Mouse (Mus musculus) forebrain, embryonic 14.5 days (tissue): Measurements from ENCODE around the gene Krtap28-13. TPM values are rescaled to one million over a fixed set of nuclear protein-coding genes. Genes with fewer than 3 reads are reported as not detected.

Source experiments
- ATAC-seq: fragments of 200-750 bp; cut with Nextera tagmentation; 2 replicates; pipeline ENCODE4 v1.8.0; 2017; ENCODE audit warnings: mild to moderate bottlenecking, moderate library complexity
- DNase-seq: peaks from one replicate; pipeline ENCODE4 v3.0.0-alpha.2; 2015; ENCODE audit warnings: low spot score
- H3K27ac ChIP-seq: fragments of 300-500 bp; sonication (generic); 2 replicates; pipeline ENCODE4 v1.5.1; 2014; ENCODE audit warnings: low read depth, mild to moderate bottlenecking, control low read depth, low read length, moderate library complexity
- H3K27me3 ChIP-seq: fragments of 300-500 bp; sonication (generic); replicated peaks from 2 replicates; pipeline ENCODE4 v1.6.1; 2014; ENCODE audit warnings: low read length, control low read depth, mixed read lengths; ENCODE audit not compliant: control insufficient read depth, insufficient read depth
- H3K36me3 ChIP-seq: fragments of 300-500 bp; sonication (generic); 2 replicates; pipeline ENCODE4 v1.6.1; 2014; ENCODE audit warnings: low read length, control low read depth; ENCODE audit not compliant: control insufficient read depth, insufficient read depth
- H3K4me1 ChIP-seq: fragments of 300-500 bp; sonication (generic); 2 replicates; pipeline ENCODE4 v1.6.1; 2014; ENCODE audit warnings: antibody characterized with exemption, low read length, control low read depth; ENCODE audit not compliant: control insufficient read depth, insufficient read depth
- H3K4me2 ChIP-seq: fragments of 300-500 bp; sonication (generic); 2 replicates; pipeline ENCODE4 v1.6.1; 2014; ENCODE audit warnings: mild to moderate bottlenecking, control low read depth, low read length
- H3K4me3 ChIP-seq: fragments of 300-500 bp; sonication (generic); 2 replicates; pipeline ENCODE4 v1.5.1; 2014; ENCODE audit warnings: low read depth, low read length, control low read depth
- H3K9ac ChIP-seq: fragments of 300-500 bp; sonication (generic); 2 replicates; pipeline ENCODE4 v1.6.1; 2014; ENCODE audit warnings: mild to moderate bottlenecking, low read length, control low read depth, moderate library complexity
- H3K9me3 ChIP-seq: fragments of 300-500 bp; sonication (generic); replicated peaks from 2 replicates; pipeline ENCODE4 v1.6.1; 2016; ENCODE audit warnings: low read length, control low read depth, mixed read lengths; ENCODE audit not compliant: control insufficient read depth
- WGBS: fragments of 180-500 bp; shearing (Covaris S2); extraction: QIAGEN DNeasy Blood & Tissue Kit; methylation state at CpG from one replicate; pipeline ENCODE4 v1.1.7; 2014; 5-methylcytosine and 5-hydroxymethylcytosine counted together
- polyA plus RNA-seq: library from polyadenylated mRNA; unstranded; fragments of >200 nt; fragmentation: Nextera tagmentation; extraction: Ambion mirVana; gene quantifications from 2 replicates; pipeline ENCODE4 v1.2.1, GENCODE M21; 2014

Krtap28-13 gene
- polyA plus RNA-seq, result not detected in 2 replicates

GRCm38 (mm10) chr1:83060643-83061042 is at the start of gene Krtap28-13:
TSS of gene Krtap28-13 (plus strand) at chr1:83060930.
- 93% methylated on average over 4 of the region's 4 CpGs for WGBS

GRCm38 (mm10) chr1:83014477-83014876 is 46.3 kb upstream of the Krtap28-13 start:
- no peak overlapping the region for H3K4me3 ChIP-seq
- H3K4me2 ChIP-seq, result no peak overlapping the region
- DNase-seq (no peak), ATAC-seq (no peak)
- no peaks in the 10 kb centered on the region for H3K9me3 ChIP-seq
- WGBS, result 93% methylated on average over 3 of the region's 3 CpGs
- no peak overlapping the region for H3K9ac ChIP-seq
- no peaks in the 10 kb centered on the region for H3K36me3 ChIP-seq
- no peaks in the 10 kb centered on the region for H3K4me1 ChIP-seq
- H3K27ac ChIP-seq, result no peak overlapping the region
- H3K27me3 ChIP-seq, result no peaks in the 10 kb centered on the region

More at GRCm38 (mm10) chr1:83060643-83061042, at the start of gene Krtap28-13:
- no peak within 1 kb of the TSS for H3K4me3 ChIP-seq
- no peak within 1 kb of the TSS for H3K9ac ChIP-seq
- no peaks in the 10 kb centered on the region for H3K36me3 ChIP-seq
- no peaks in the 10 kb centered on the region for H3K9me3 ChIP-seq
- DNase-seq (no peak), ATAC-seq (no peak)
- no peaks in the 10 kb centered on the region for H3K4me1 ChIP-seq
- H3K27ac ChIP-seq, result no peak within 1 kb of the TSS
- H3K27me3 ChIP-seq, result no peaks in the 10 kb centered on the region
- H3K4me2 ChIP-seq, result no peak within 1 kb of the TSS

GRCm38 (mm10) chr1:83015329-83015879 is 45.3 kb upstream of the Krtap28-13 start:
- Histone ChIP-seq H3K4me3 (no peak overlapping the region), H3K9ac (no peak overlapping the region), H3K4me1 (no peaks in the 10 kb centered on the region), H3K27ac (no peak overlapping the region), H3K9me3 (no peaks in the 10 kb centered on the region), H3K36me3 (no peaks in the 10 kb centered on the region), H3K4me2 (no peak overlapping the region), H3K27me3 (no peaks in the 10 kb centered on the region)
- no peak for ATAC-seq
- no peak for DNase-seq
- 88% methylated on average over 10 of the region's 10 CpGs for WGBS

- 70% methylated on average over 1 of the region's 1 CpGs for WGBS
- Histone ChIP-seq H3K4me1 (no peaks in the 10 kb centered on the region), H3K27ac (no peak overlapping the region), H3K36me3 (no peaks in the 10 kb centered on the region), H3K9ac (no peak overlapping the region), H3K4me2 (no peak overlapping the region), H3K4me3 (no peak overlapping the region), H3K9me3 (no peaks in the 10 kb centered on the region), H3K27me3 (no peaks in the 10 kb centered on the region)
- ATAC-seq, result no peak
- DNase-seq, result no peak
These were observed 44.2 kb upstream of the Krtap28-13 start for GRCm38 (mm10) chr1:83016556-83016955.

- Histone ChIP-seq H3K4me3 (no peak overlapping the region), H3K36me3 (no peaks in the 10 kb centered on the region), H3K4me2 (no peak overlapping the region), H3K27ac (no peak overlapping the region), H3K4me1 (no peaks in the 10 kb centered on the region), H3K9me3 (no peaks in the 10 kb centered on the region), H3K9ac (no peak overlapping the region), H3K27me3 (no peaks in the 10 kb centered on the region)
- ATAC-seq (no peak), DNase-seq (no peak)
- WGBS, result 31% methylated on average over 1 of the region's 1 CpGs
These were observed 28.8 kb upstream of the Krtap28-13 start for GRCm38 (mm10) chr1:83031950-83032349.

- Histone ChIP-seq H3K27ac (no peak overlapping the region), H3K9me3 (no peaks in the 10 kb centered on the region), H3K4me2 (no peak overlapping the region), H3K27me3 (no peaks in the 10 kb centered on the region), H3K36me3 (no peaks in the 10 kb centered on the region), H3K4me3 (no peak overlapping the region), H3K9ac (no peak overlapping the region), H3K4me1 (no peaks in the 10 kb centered on the region; the same call in 1 of the 2 replicates)
- ATAC-seq (no peak), DNase-seq (no peak)
- 91% methylated on average over 6 of the region's 6 CpGs for WGBS
These were observed 28.2 kb upstream of the Krtap28-13 start for GRCm38 (mm10) chr1:83032508-83032907.

- H3K27me3 ChIP-seq, result no peaks in the 10 kb centered on the region
- no peak overlapping the region for H3K27ac ChIP-seq
- DNase-seq, result no peak
- H3K9ac ChIP-seq, result no peak overlapping the region
- no peaks in the 10 kb centered on the region for H3K36me3 ChIP-seq
- H3K4me3 ChIP-seq, result no peak overlapping the region
- ATAC-seq, result no peak
- H3K4me2 ChIP-seq, result no peak overlapping the region
- H3K4me1 ChIP-seq, result peaks cover 9% of the 10 kb centered on the region
- no peaks in the 10 kb centered on the region for H3K9me3 ChIP-seq
- 79% methylated on average over 5 of the region's 5 CpGs for whole genome bisulfite sequencing
These were observed 26.2 kb upstream of the Krtap28-13 start for GRCm38 (mm10) chr1:83034509-83034908.

DNA sequence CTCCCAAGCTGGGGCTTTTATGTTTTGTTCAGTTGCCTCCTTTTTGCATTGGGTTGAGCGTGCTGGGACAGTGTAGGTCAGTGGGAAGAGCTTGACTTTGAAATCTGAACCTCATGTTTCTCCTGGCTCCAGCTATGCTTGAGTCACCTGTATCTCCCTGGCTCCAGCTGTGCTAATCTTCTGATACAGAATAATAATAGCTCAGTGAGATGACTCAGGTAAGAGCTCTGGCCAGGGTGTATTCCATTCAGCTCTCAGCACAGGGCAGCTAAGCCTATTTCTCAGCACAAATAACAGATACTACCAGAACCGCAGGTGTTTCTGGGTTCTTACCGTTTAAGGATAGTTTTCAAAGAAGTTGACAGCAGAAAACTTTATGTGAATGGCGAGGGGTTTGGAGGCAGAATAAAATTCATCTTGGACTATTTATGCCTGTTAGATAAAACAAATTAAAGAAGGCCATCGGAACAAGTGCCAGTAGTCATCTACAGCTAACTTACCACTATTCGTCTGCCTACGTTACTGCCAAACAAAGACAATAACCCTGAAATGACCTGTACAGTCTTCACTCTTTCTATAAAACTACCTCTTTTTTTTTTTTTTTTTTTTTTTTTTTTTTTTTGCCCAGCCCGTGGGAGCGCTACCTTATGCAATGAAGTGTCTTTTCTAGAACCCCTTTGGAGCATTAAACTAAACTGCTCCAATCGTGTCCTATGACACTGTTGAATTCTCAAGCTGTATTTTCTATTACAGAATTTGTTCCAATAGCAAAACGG is 23.6 kb upstream of the Krtap28-13 start:
- no peak overlapping the region for H3K4me2 ChIP-seq
- ATAC-seq (no peak), DNase-seq (no peak)
- WGBS, result 66% methylated on average over 11 of the region's 11 CpGs
- peaks cover 9% of the 10 kb centered on the region for H3K4me1 ChIP-seq
- H3K4me3 ChIP-seq, result no peak overlapping the region
- no peaks in the 10 kb centered on the region for H3K27me3 ChIP-seq
- H3K36me3 ChIP-seq, result no peaks in the 10 kb centered on the region
- H3K9me3 ChIP-seq, result no peaks in the 10 kb centered on the region
- no peak overlapping the region for H3K27ac ChIP-seq
- H3K9ac ChIP-seq, result no peak overlapping the region

DNA sequence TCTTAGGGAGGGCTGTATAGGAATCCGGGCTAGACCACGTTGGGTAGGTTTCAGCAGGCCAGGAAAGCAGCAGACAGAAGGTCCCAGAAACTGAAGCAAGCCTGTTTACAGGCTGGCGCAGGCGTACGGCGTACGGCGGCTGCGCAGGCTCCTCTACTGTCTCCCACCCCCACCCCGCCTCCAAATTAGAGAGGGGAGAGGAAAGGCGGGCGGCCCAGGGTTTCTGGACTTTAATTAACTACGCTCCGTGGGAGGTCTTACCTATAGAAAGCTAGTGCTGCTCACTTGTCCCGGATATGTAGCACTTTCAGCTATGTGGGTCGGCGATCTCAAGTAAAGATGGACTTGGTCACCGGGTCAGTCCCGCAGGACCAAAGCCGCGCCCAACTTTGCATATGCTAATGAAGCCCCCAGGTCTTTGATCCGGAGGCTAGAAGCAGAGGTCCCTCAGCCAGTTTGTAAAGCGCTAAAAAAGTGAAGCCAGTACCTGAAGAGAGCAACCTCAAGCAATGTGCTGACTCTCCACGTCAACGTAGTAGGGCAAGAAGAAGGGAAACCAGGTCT is 22.5 kb upstream of the Krtap28-13 start, which contains the start of gene Slc19a3:
Gene Slc19a3, minus strand, starts transcription at position 340 of the 564 bp plus-strand sequence.
- WGBS, result under 1% methylated on average over 25 of the region's 25 CpGs
- H3K9me3 ChIP-seq, result no peaks in the 10 kb centered on the region
- H3K4me3 ChIP-seq, result peak within 1 kb of the TSS; percentile 44
- H3K36me3 ChIP-seq, result no peaks in the 10 kb centered on the region
- peak; percentile 73 for DNase-seq
- H3K4me1 ChIP-seq, result peaks cover 9% of the 10 kb centered on the region
- peak within 1 kb of the TSS; percentile 63 for H3K9ac ChIP-seq
- peak; percentile 95 for ATAC-seq
- no peaks in the 10 kb centered on the region for H3K27me3 ChIP-seq
- peak within 1 kb of the TSS; percentile 78 for H3K4me2 ChIP-seq
- no peak within 1 kb of the TSS for H3K27ac ChIP-seq
